Mouse (Mus musculus): ENCODE measurements around the gene Cbfa2t3. TPM values are rescaled to one million over a fixed set of nuclear protein-coding genes. Genes with fewer than 3 reads are reported as not detected.

The Cbfa2t3 gene
- polyA plus RNA-seq, 1 experiment from 2014 or later = 4.2 TPM

DNA sequence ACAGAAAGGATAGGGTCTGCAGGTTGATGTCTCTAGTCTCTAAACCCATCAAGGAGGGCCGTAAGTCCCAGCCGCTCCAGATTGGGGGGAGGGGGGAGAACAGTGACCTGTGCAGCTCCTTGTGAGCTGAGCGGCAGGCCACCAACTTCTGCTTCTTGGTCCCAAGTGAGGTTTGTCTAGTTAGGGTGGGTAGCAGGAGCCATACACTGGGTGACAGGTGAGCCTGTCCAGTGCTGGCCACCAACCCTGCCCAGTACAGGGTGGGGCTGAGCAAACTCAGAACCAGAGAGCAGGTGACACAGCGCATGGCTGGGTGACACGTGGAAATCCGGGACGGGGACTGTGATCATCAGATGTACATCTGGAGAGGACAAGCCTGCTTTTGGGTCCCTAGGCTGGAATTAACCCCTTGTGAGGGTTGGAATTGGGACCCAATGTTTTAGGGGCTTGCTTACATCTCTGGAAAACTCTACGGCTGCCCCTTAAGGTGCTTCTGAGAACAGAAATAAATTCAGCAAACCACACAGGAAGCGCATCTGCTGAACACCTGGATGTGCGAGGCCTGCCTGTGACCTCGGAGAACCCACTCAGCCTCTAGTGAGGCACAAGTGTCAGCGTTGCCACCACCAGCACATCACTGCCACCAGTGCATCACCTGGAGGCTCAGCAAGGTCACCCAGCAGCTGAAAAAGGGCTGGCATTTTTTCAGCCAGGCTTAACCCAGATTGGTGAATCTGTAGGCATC, 2.7 kb upstream of the Cbfa2t3 start:
- 0 out of 2 replicates have a peak, but pooled peaks cover 9% of the 10 kb centered on the region for H3K27me3 ChIP-seq
- no peaks in the 10 kb centered on the region for H3K36me3 ChIP-seq

DNA sequence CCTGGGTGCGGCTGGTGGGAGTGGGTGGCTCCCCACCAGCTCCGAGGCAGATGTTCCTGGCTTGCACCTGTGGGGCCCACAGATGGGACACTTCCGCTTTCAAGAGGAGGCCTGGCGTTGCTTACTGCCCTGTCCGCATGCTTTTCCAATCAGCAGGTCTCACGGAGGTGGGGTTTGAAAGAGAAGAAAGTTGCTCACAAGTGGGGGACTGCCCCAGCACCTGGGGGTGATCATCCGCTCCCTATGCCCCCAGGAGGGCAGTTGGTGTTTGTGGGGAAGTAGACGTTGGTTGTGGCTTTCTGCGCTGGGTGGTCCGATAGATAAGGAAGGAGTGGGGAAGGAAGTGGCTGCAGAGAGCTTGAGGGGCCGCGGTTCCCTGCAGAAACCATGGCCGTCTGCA, 1.7 kb upstream of the Cbfa2t3 start:
- no peak for ATAC-seq (replicated peaks; ENCODE audit: insufficient number of reproducible peaks, insufficient read depth, low FRiP score, low read depth)
- Histone ChIP-seq H3K4me2 (no peak overlapping the region), H3K9ac (no peak overlapping the region), H3K27ac (peak overlapping the region; percentile 11; the same call in 1 of the 2 replicates), H3K36me3 (no peaks in the 10 kb centered on the region), H3K9me3 (replicated peaks) (no peaks in the 10 kb centered on the region), H3K4me3 (no peak overlapping the region), H3K27me3 (0 out of 2 replicates have a peak, but pooled peaks cover 9% of the 10 kb centered on the region), H3K4me1 (replicated peaks) (peaks cover 20% of the 10 kb centered on the region)
- 40% methylated on average over 13 of the region's 13 CpGs for WGBS

More for the DNA sequence above, 2.7 kb upstream of the Cbfa2t3 start:
- Histone ChIP-seq H3K4me1 (replicated peaks) (peaks cover 20% of the 10 kb centered on the region), H3K4me3 (no peak overlapping the region), H3K4me2 (no peak overlapping the region), H3K9me3 (replicated peaks) (no peaks in the 10 kb centered on the region), H3K9ac (no peak overlapping the region), H3K27ac (no peak overlapping the region)
- ATAC-seq (replicated peaks; ENCODE audit: insufficient number of reproducible peaks, insufficient read depth, low FRiP score, low read depth) = no peak
- 73% methylated on average over 12 of the region's 12 CpGs for WGBS

DNA sequence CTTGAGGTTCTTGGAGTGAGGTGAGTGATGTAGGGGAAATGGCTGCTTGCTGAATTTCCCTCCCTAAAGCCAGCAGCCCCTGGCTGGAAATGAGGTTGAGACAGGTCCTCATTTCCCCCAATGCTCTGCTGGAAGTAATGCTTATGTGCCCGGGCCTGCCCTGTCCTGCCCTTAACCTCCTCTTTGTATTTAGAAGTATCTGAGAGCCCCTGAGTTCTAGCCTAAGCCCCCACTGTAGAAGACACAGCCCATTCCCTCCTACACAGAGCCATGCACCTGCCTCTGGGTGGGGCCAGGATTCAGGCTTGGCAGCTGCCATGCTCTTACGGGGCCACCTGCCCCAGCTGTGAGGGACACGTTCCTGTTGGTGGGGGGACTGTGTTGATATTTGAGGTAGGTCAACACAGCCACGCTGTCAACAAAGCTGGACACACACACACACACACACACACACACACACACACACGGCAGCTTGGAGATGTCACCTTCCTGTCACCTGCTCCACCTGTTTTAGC, 598 bp downstream of the Cbfa2t3 start:
- H3K4me3 ChIP-seq = peak overlapping the region; percentile 40
- H3K4me1 ChIP-seq (replicated peaks) = peaks cover 22% of the 10 kb centered on the region
- peak overlapping the region; percentile 54 for H3K4me2 ChIP-seq
- ATAC-seq (replicated peaks; ENCODE audit: insufficient number of reproducible peaks, insufficient read depth, low FRiP score, low read depth) = no peak; the same call in 1 of the 2 replicates
- no peaks in the 10 kb centered on the region for H3K36me3 ChIP-seq
- no peaks in the 10 kb centered on the region for H3K9me3 ChIP-seq (replicated peaks)
- no peak overlapping the region for H3K9ac ChIP-seq
- H3K27ac ChIP-seq = peak overlapping the region; percentile 18; the same call in 1 of the 2 replicates
- H3K27me3 ChIP-seq = 0 out of 2 replicates have a peak, but pooled peaks cover 9% of the 10 kb centered on the region
- 64% methylated on average over 5 of the region's 5 CpGs for WGBS

DNA sequence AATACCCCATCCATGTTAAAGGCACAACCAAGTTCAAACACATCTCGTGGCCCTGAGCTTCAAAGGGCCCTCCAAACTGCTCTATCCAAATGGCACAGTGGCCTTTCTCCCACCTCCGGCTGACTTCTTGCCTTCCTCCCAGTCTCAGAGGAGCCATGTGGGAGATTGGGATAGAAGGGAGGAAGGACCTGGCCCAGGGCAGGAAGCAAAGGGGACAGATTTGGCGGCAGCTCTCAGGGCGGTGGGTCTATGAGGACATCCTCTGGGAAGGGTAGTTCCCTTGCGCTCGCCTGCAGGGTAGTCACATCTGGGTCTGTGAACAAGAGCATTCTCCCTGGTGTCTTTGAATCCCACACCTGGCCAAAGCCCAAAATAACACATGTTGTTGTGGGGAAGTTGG, 1.3 kb downstream of the Cbfa2t3 start:
- WGBS = 50% methylated on average over 6 of the region's 6 CpGs
- Histone ChIP-seq H3K4me2 (peak overlapping the region; percentile 54), H3K27ac (no peak overlapping the region), H3K36me3 (no peaks in the 10 kb centered on the region), H3K9me3 (replicated peaks) (no peaks in the 10 kb centered on the region), H3K9ac (no peak overlapping the region), H3K4me1 (replicated peaks) (peaks cover 26% of the 10 kb centered on the region), H3K4me3 (peak overlapping the region; percentile 40), H3K27me3 (0 out of 2 replicates have a peak, but pooled peaks cover 9% of the 10 kb centered on the region)
- no peak for ATAC-seq (replicated peaks; ENCODE audit: insufficient number of reproducible peaks, insufficient read depth, low FRiP score, low read depth)

DNA sequence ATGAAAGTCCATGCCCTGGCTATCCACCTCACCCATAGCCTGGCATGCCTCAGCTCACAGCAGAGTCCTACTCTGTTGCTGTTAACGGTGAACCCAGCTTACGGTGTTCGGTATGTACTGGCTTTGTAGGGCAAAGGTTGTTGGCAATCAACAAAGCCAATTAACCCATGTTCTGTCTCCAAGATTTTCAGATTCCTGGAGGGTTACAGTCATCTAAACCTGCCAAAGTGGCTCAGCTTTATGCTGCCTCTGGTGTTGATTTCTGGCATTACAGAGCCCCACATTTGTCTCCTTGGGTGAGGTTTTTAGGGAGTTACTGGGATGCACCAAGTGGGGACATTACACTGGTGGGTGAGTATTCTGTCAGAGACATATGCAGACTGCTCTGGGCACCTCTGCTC, 1.7 kb downstream of the Cbfa2t3 start:
- Histone ChIP-seq H3K9ac (no peak overlapping the region), H3K27ac (no peak overlapping the region), H3K4me1 (replicated peaks) (peaks cover 26% of the 10 kb centered on the region), H3K36me3 (no peaks in the 10 kb centered on the region), H3K4me3 (peak overlapping the region; percentile 40), H3K4me2 (peak overlapping the region; percentile 54), H3K9me3 (replicated peaks) (no peaks in the 10 kb centered on the region), H3K27me3 (0 out of 2 replicates have a peak, but pooled peaks cover 9% of the 10 kb centered on the region)
- ATAC-seq (replicated peaks; ENCODE audit: insufficient number of reproducible peaks, insufficient read depth, low FRiP score, low read depth) = no peak
- 60% methylated on average over 3 of the region's 3 CpGs for WGBS

DNA sequence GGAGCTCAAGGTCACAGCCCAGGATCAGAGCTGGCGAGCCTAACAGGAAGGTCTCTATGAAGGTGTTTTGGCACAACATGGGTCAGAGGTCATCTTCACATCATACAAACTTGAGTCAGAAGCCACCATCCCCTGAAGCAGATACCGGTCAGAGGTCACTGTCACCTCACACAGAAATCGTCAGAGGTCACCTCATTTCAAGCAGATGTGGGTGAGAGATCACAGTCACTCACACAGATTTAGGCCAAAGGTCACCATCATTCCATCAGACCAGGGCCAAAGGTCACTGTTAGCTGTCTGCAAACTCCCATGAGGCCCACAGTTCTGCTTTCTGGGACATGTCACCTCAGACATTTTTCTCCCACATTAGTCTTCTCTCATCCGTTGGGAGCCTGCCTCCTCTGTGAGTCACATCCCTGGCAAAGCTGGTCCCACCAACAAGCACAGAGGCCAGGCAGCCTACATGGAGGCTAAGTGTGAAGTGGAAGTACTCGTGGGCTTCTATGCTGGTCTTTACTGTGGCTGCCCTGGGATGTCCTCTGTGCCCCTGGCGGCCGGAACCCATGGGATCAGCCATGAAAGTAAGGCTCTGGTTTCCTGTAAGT, 3.4 kb downstream of the Cbfa2t3 start:
- Histone ChIP-seq H3K4me2 (0 out of 2 replicates have a peak overlapping the region, but pooled peaks have one; percentile 54), H3K36me3 (no peaks in the 10 kb centered on the region), H3K9me3 (replicated peaks) (no peaks in the 10 kb centered on the region), H3K27ac (no peak overlapping the region), H3K4me3 (no peak overlapping the region), H3K4me1 (replicated peaks) (peaks cover 24% of the 10 kb centered on the region), H3K27me3 (peaks cover 4% of the 10 kb centered on the region; the same call in 1 of the 2 replicates), H3K9ac (no peak overlapping the region)
- 64% methylated on average over 7 of the region's 7 CpGs for WGBS
- no peak for ATAC-seq (replicated peaks; ENCODE audit: insufficient number of reproducible peaks, insufficient read depth, low FRiP score, low read depth)

DNA sequence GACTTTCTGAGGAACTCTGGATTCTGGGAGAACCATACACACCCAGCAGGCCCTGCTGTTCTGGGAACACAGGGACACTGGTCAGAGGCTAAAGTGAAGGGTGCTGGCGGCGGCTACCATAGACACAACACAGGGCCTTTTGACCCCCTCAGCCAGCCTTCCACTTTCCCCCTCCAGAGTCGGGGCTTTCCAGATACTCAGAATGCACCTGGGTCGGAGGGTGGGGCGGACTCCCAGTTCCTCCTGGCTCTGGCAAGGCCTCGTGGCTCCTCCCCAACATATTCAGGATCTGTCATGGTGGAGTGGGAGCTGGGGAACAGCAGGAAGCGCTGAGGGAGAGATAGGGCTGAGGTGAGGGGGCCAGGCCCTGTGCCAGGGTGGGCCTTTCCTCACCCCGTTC, 6.8 kb downstream of the Cbfa2t3 start:
- 76% methylated on average over 8 of the region's 8 CpGs for WGBS
- Histone ChIP-seq H3K27ac (no peak overlapping the region), H3K9me3 (replicated peaks) (no peaks in the 10 kb centered on the region), H3K4me2 (no peak overlapping the region), H3K27me3 (peaks cover 16% of the 10 kb centered on the region), H3K4me3 (no peak overlapping the region), H3K4me1 (replicated peaks) (peaks cover 12% of the 10 kb centered on the region; the same call in 1 of the 2 replicates), H3K9ac (no peak overlapping the region), H3K36me3 (no peaks in the 10 kb centered on the region)
- no peak for ATAC-seq (replicated peaks; ENCODE audit: insufficient number of reproducible peaks, insufficient read depth, low FRiP score, low read depth)

DNA sequence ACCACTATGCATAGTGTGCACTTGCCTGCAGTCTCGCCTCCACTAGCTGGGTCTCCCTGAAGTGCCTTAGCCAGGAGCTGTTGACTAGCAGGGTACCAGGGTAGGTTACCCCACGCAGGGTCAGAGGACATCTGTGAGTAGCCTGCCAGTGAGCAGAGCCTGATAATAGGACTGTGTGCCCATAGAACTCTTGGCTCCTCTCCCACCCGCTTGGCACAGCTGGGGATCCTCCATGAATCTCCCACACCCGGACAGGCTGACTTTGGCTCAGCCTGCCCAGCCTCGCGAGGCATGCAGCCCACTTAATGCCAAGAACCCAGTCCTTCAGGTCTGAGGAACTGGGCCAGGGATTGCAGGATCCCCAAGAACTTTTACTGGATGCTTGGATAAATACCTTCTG, 7.9 kb downstream of the Cbfa2t3 start:
- Histone ChIP-seq H3K4me1 (replicated peaks) (peaks cover 9% of the 10 kb centered on the region; the same call in 1 of the 2 replicates), H3K4me3 (no peak overlapping the region), H3K4me2 (no peak overlapping the region), H3K9ac (no peak overlapping the region), H3K27me3 (peaks cover 24% of the 10 kb centered on the region), H3K9me3 (replicated peaks) (no peaks in the 10 kb centered on the region), H3K36me3 (no peaks in the 10 kb centered on the region), H3K27ac (no peak overlapping the region)
- ATAC-seq (replicated peaks; ENCODE audit: insufficient number of reproducible peaks, insufficient read depth, low FRiP score, low read depth) = no peak
- 74% methylated on average over 6 of the region's 6 CpGs for WGBS

DNA sequence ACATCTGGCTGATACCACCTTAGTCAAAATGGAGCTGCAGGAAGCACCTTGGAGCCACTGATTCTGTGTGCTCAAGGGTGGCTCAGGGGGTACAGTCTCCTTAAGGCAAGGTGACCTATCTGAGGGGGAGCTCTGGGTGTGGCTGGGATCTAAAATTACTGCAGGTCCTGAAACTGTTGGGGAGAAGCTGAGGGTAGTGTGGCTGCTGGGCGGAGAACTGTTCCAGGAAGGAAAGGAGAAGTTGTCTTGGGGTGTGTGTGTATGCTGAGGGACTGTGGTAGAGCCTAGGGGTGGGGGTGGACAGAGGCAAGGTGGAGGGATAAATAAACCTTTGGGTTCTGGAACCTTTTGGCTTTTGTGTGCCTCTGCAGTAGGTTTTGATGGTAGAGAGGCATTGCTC, 9.6 kb downstream of the Cbfa2t3 start:
- Histone ChIP-seq H3K9ac (no peak overlapping the region), H3K4me3 (no peak overlapping the region), H3K27me3 (peaks cover 41% of the 10 kb centered on the region), H3K4me2 (no peak overlapping the region), H3K9me3 (replicated peaks) (no peaks in the 10 kb centered on the region), H3K36me3 (no peaks in the 10 kb centered on the region), H3K27ac (no peak overlapping the region), H3K4me1 (replicated peaks) (peaks cover 9% of the 10 kb centered on the region; the same call in 1 of the 2 replicates)
- 85% methylated on average over 1 of the region's 1 CpGs for WGBS
- no peak for ATAC-seq (replicated peaks; ENCODE audit: insufficient number of reproducible peaks, insufficient read depth, low FRiP score, low read depth)

DNA sequence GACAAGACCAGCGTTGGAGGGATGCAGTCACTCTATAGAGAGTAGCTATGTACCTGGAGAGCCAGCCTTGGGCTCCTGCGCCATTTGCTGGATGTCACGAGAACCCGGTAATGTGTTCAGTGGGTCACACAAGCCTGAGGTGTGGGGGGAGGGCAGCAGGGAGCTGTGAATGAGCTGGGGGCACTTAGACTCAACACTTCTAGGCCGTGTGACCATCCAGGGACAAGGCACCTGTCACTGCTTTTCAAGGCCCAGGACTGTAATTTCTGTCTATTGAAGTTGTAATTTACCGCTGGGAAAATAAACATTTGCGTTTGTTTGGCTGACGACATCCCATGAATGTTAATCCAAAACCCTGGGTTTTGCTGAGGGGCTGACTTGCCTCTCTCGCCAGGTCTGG, 12.0 kb downstream of the Cbfa2t3 start:
- Histone ChIP-seq H3K36me3 (no peaks in the 10 kb centered on the region), H3K27me3 (peaks cover 52% of the 10 kb centered on the region), H3K9ac (no peak overlapping the region), H3K4me1 (replicated peaks) (peaks cover 2% of the 10 kb centered on the region; the same call in 1 of the 2 replicates), H3K4me3 (no peak overlapping the region), H3K27ac (no peak overlapping the region), H3K9me3 (replicated peaks) (no peaks in the 10 kb centered on the region), H3K4me2 (no peak overlapping the region)
- ATAC-seq (replicated peaks; ENCODE audit: insufficient number of reproducible peaks, insufficient read depth, low FRiP score, low read depth) = no peak
- WGBS = 78% methylated on average over 9 of the region's 9 CpGs

DNA sequence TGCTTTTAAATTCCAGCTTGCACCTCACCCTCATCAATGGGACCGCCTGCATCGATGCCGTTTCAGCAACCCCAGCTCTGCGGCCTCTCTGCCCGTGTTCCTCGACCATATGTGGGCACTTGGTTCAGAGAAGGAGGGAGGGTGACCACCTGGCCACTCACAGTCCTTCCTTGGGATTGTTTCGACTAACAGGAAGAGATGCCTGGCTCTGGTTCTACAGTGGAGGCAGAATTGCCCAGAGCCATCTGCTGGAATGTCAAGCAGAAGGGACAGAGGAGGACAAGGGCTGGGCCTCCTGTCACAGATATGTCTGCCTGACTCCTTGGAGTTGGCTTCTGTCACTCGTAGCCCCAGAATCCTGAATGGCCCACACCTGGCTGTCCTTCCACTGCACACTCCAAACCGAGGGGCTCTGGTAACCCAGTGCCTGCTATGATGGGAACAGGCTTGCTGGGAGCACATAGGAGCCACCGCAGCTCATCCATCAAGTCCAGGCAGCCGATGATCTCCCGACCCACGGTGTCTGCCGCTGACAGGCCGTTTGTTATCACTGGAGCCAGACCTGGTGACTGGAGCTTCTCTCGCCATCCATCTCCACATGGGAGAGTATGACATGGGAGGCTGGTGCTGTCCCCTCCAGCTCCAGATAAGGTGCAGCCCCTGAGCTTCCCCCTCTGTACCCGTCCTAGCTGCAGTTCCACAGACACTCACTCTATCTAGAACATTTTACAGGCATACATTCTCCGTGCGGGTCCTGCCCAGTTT, 13.6 kb downstream of the Cbfa2t3 start:
- Histone ChIP-seq H3K4me3 (no peak overlapping the region), H3K27ac (no peak overlapping the region), H3K36me3 (no peaks in the 10 kb centered on the region), H3K9ac (no peak overlapping the region), H3K27me3 (peaks cover 61% of the 10 kb centered on the region), H3K4me1 (replicated peaks) (0 out of 2 replicates have a peak, but pooled peaks cover under 1% of the 10 kb centered on the region), H3K9me3 (replicated peaks) (no peaks in the 10 kb centered on the region), H3K4me2 (no peak overlapping the region)
- WGBS = 35% methylated on average over 19 of the region's 19 CpGs
- ATAC-seq (replicated peaks; ENCODE audit: insufficient number of reproducible peaks, insufficient read depth, low FRiP score, low read depth) = no peak

Measured in heart, embryonic 15.5 days (tissue).